Mouse (Mus musculus) hindbrain, embryonic 10.5 days (tissue): ENCODE results near the gene Speer2. TPM values are rescaled to one million over a fixed set of nuclear protein-coding genes. Genes with fewer than 3 reads are reported as not detected.

Source experiments
- DNase-seq: peaks from one replicate; pipeline ENCODE4 v3.0.0-alpha.2; 2017; ENCODE audit warnings: low spot score
- H3K27ac ChIP-seq: fragments of 300-500 bp; sonication (generic); 2 replicates; pipeline ENCODE4 v1.5.1; 2016; ENCODE audit warnings: mild to moderate bottlenecking, moderate library complexity
- H3K27me3 ChIP-seq: fragments of 300-500 bp; sonication (generic); 2 replicates; pipeline ENCODE4 v1.6.1; 2016; ENCODE audit warnings: mild to moderate bottlenecking; ENCODE audit not compliant: poor library complexity, insufficient read depth, severe bottlenecking
- H3K36me3 ChIP-seq: fragments of 300-500 bp; sonication (generic); 2 replicates; pipeline ENCODE4 v1.6.1; 2016; ENCODE audit warnings: mild to moderate bottlenecking, moderate library complexity
- H3K4me1 ChIP-seq: fragments of 300-500 bp; sonication (generic); replicated peaks from 2 replicates; pipeline ENCODE4 v1.6.1; 2016; ENCODE audit warnings: mild to moderate bottlenecking
- H3K4me3 ChIP-seq: fragments of 300-500 bp; sonication (generic); 2 replicates; pipeline ENCODE4 v1.5.1; 2016; ENCODE audit warnings: mild to moderate bottlenecking, moderate library complexity
- H3K9me3 ChIP-seq: fragments of 300-500 bp; sonication (generic); 2 replicates; pipeline ENCODE4 v1.6.1; 2016; ENCODE audit warnings: mild to moderate bottlenecking, moderate library complexity
- WGBS: fragments of 180-500 bp; shearing (Covaris S2); methylation state at CpG from one replicate; pipeline ENCODE4 v1.1.7; 2016; 5-methylcytosine and 5-hydroxymethylcytosine counted together
- polyA plus RNA-seq: library from polyadenylated mRNA; unstranded; fragments of >200 nt; fragmentation: Nextera tagmentation; extraction: Ambion mirVana; gene quantifications from 2 replicates; pipeline ENCODE4 v1.2.1, GENCODE M21; 2016

Speer2 gene
- polyA plus RNA-seq = not detected in 2 replicates

DNA sequence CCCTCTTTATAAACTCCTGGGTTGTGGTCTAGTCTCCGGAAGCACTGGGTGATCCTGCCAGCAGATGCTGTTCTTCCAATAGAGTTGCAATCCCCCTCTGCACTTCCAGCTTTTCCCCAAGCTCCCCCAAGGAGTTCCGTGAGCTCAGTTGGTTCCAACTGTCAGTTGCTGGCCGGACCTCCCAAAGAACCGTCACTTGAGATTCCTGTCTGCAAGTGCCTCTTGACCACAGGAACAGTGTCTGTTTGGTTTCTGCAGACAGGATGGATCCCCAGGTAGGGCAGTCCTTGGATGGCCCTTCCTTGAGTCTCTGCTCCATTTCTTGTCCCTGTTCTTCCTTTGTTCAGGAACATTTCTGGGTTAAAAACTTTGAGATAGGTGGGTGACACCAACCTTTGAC lies at the start of gene Speer2:
TSS of gene Speer2 (minus strand) at position 101 of the 400 bp plus-strand sequence.
- Histone ChIP-seq H3K4me1 (no peaks in the 10 kb centered on the region), H3K27me3 (no peaks in the 10 kb centered on the region), H3K36me3 (no peaks in the 10 kb centered on the region), H3K27ac (no peak within 1 kb of the TSS), H3K4me3 (no peak within 1 kb of the TSS), H3K9me3 (no peaks in the 10 kb centered on the region)
- 94% methylated on average over 4 of the region's 4 CpGs for WGBS
- DNase-seq = no peak

GRCm38 (mm10) chr16:69904303-69904702 lies 40.8 kb upstream of the Speer2 start:
- no peaks in the 10 kb centered on the region for H3K36me3 ChIP-seq
- no peaks in the 10 kb centered on the region for H3K9me3 ChIP-seq
- H3K27ac ChIP-seq = no peak overlapping the region

DNA sequence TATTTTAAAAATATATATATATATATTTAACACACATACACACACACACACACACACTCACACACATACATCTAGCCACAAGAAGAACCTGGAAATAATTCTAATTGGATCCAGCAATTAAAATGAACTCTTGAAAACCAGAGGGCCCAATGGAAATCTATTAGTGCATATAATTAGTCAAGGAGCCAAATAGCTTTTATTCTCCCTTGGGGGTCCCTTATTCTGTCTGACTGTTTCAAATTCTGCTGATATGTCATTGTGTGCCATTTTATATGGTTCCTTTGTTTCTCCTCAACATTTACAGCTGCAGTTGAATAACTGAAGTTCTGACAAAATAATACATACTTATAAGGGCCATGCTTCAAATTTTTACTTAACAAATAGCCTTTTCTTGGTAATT lies 17.2 kb upstream of the Speer2 start:
- Histone ChIP-seq H3K9me3 (no peaks in the 10 kb centered on the region), H3K36me3 (no peaks in the 10 kb centered on the region), H3K27ac (no peak overlapping the region), H3K4me3 (no peak overlapping the region), H3K4me1 (no peaks in the 10 kb centered on the region), H3K27me3 (no peaks in the 10 kb centered on the region)
- DNase-seq = no peak

More at GRCm38 (mm10) chr16:69904303-69904702, 40.8 kb upstream of the Speer2 start:
- no peaks in the 10 kb centered on the region for H3K27me3 ChIP-seq
- no peak for DNase-seq
- H3K4me3 ChIP-seq = no peak overlapping the region
- H3K4me1 ChIP-seq = no peaks in the 10 kb centered on the region

DNA sequence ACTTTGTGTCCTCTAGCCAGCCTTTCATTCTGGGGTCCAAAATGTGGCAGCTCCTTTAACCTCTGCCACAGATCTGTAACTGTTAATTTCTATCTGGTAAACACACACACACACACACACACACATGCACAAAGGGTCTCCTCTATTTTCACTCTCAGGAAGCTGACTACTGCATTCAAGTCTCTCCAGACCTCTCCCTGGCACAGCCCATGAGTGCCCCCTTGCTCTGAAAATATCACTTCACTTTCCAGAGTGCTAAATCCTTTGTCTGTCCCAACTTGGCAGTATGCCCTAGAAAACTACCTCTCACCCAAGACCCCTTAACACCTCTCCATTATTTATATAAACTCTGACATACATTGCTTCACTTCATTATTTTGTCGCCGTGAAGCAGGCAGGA lies 26.9 kb downstream of the Speer2 start:
- Histone ChIP-seq H3K4me1 (no peaks in the 10 kb centered on the region), H3K27ac (no peak overlapping the region), H3K9me3 (no peaks in the 10 kb centered on the region), H3K36me3 (no peaks in the 10 kb centered on the region), H3K4me3 (no peak overlapping the region), H3K27me3 (no peaks in the 10 kb centered on the region)
- WGBS = 88% methylated on average over 2 of the region's 2 CpGs
- DNase-seq = no peak

- Histone ChIP-seq H3K9me3 (no peaks in the 10 kb centered on the region), H3K36me3 (no peaks in the 10 kb centered on the region), H3K27me3 (no peaks in the 10 kb centered on the region), H3K27ac (no peak overlapping the region), H3K4me3 (no peak overlapping the region), H3K4me1 (no peaks in the 10 kb centered on the region)
- no peak for DNase-seq
- WGBS = 64% methylated on average over 5 of the region's 5 CpGs
Observed at GRCm38 (mm10) chr16:69813652-69814051, 49.9 kb downstream of the Speer2 start.
